Mouse (Mus musculus) stomach, postnatal 0 days (tissue): Measurements from ENCODE around the gene C9. TPM values are rescaled to one million over a fixed set of nuclear protein-coding genes. Genes with fewer than 3 reads are reported as not detected.

Source experiments
- ATAC-seq: fragments of 200-750 bp; cut with Nextera tagmentation; 2 replicates; pipeline ENCODE4 v1.8.0; 2017; ENCODE audit not compliant: low FRiP score, low TSS enrichment
- DNase-seq: peaks from one replicate; pipeline ENCODE4 v3.0.0-alpha.2; 2016; ENCODE audit warnings: low spot score
- H3K27ac ChIP-seq: fragments of 300-500 bp; sonication (generic); replicated peaks from 2 replicates; pipeline ENCODE4 v1.5.1; 2014; ENCODE audit warnings: mild to moderate bottlenecking, control low read depth
- H3K27me3 ChIP-seq: fragments of 300-500 bp; sonication (generic); 2 replicates; pipeline ENCODE4 v1.6.1; 2014; ENCODE audit warnings: low read length; ENCODE audit not compliant: control insufficient read depth, insufficient read depth
- H3K36me3 ChIP-seq: fragments of 300-500 bp; sonication (generic); 2 replicates; pipeline ENCODE4 v1.6.1; 2014; ENCODE audit warnings: low read length, mixed read lengths; ENCODE audit not compliant: control insufficient read depth, insufficient read depth
- H3K4me1 ChIP-seq: fragments of 300-500 bp; sonication (generic); replicated peaks from 2 replicates; pipeline ENCODE4 v1.6.1; 2014; ENCODE audit warnings: antibody characterized with exemption; ENCODE audit not compliant: control insufficient read depth, insufficient read depth
- H3K4me2 ChIP-seq: fragments of 300-500 bp; sonication (generic); replicated peaks from 2 replicates; pipeline ENCODE4 v1.6.1; 2014; ENCODE audit warnings: low read depth, mild to moderate bottlenecking, control low read depth, moderate library complexity
- H3K4me3 ChIP-seq: fragments of 300-500 bp; sonication (generic); 2 replicates; pipeline ENCODE4 v1.5.1; 2014; ENCODE audit warnings: low read depth, low read length, control low read depth
- H3K9ac ChIP-seq: fragments of 300-500 bp; sonication (generic); 2 replicates; pipeline ENCODE4 v1.6.1; 2014; ENCODE audit warnings: mild to moderate bottlenecking, low read length, control low read depth, mixed read lengths
- H3K9me3 ChIP-seq: fragments of 300-500 bp; sonication (generic); 2 replicates; pipeline ENCODE4 v1.6.1; 2016; ENCODE audit warnings: low read length; ENCODE audit not compliant: control insufficient read depth
- CTCF ChIP-seq: IDR thresholded peaks from 2 replicates; pipeline ENCODE4 v1.5.1; 2016; ENCODE audit warnings: antibody characterized with exemption, low read depth, mild to moderate bottlenecking, moderate library complexity
- EP300 ChIP-seq: optimal IDR thresholded peaks from 2 replicates; pipeline ENCODE3; 2016; ENCODE audit warnings: antibody characterized with exemption
- WGBS: fragments of 180-500 bp; shearing (Covaris S2); extraction: QIAGEN DNeasy Blood & Tissue Kit; methylation state at CpG from one replicate; pipeline ENCODE4 v1.1.7; 2014; 5-methylcytosine and 5-hydroxymethylcytosine counted together
- polyA plus RNA-seq: library from polyadenylated mRNA; unstranded; fragments of >200 nt; fragmentation: Nextera tagmentation; extraction: Ambion mirVana; gene quantifications from 2 replicates; pipeline ENCODE4 v1.2.1, GENCODE M21; 2015

C9 gene
- polyA plus RNA-seq, 1 experiment from 2014 or later = not detected

DNA sequence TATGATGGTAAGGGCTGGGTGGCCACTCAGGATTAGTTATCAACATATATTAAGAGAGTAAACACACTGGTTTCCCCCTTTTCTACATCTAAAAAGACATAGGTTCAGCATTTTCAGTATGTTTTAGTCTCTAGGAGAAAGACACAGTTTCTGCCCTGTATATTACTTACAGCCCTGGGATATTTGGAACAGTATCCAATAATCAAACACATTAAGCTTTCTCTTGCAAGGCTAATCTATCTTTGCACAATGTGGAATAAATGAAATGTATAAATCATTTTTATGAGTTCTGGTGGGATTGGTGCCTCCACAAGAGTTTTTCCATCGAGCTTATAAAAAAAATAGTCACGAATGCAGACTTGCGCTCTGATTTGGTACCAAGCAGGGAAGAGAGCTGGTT, 24.3 kb downstream of the C9 start:
- H3K4me2 ChIP-seq = no peak overlapping the region
- no peak for DNase-seq
- no peak for ATAC-seq
- no peak overlapping the region for H3K9ac ChIP-seq
- 62% methylated on average over 3 of the region's 3 CpGs for WGBS
- no peaks in the 10 kb centered on the region for H3K9me3 ChIP-seq
- no peak overlapping the region for H3K4me3 ChIP-seq
- H3K36me3 ChIP-seq = no peaks in the 10 kb centered on the region
- no peaks in the 10 kb centered on the region for H3K4me1 ChIP-seq
- TF ChIP-seq EP300 = no peak
- TF ChIP-seq CTCF = no peak
- no peak overlapping the region for H3K27ac ChIP-seq
- H3K27me3 ChIP-seq = no peaks in the 10 kb centered on the region

DNA sequence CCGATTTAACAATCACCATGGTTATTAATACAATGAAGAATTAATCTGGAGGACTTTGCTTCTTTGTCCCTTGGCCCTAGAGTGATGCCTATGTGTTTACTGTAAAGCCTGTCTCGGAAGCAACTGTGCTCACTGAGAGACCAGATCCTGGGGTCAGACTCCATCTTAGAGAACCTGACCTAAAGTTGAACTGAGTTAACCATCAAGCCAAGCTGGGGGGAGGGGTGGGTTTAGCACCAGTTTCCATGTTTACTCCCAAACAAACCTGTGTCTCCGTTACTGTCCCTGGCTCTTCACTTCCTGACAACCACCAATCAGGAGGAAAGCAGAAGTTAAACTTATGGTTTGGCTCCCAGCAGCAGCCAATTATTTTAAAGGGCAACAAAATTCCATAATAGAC, 38.4 kb downstream of the C9 start:
- TF ChIP-seq EP300 (no peak), CTCF (no peak)
- no peaks in the 10 kb centered on the region for H3K27me3 ChIP-seq
- H3K9me3 ChIP-seq = no peaks in the 10 kb centered on the region
- H3K4me2 ChIP-seq = no peak overlapping the region
- no peaks in the 10 kb centered on the region for H3K4me1 ChIP-seq
- 62% methylated on average over 3 of the region's 3 CpGs for WGBS
- H3K27ac ChIP-seq = no peak overlapping the region
- H3K36me3 ChIP-seq = no peaks in the 10 kb centered on the region
- ATAC-seq (no peak), DNase-seq (no peak)
- no peak overlapping the region for H3K4me3 ChIP-seq
- H3K9ac ChIP-seq = no peak overlapping the region

DNA sequence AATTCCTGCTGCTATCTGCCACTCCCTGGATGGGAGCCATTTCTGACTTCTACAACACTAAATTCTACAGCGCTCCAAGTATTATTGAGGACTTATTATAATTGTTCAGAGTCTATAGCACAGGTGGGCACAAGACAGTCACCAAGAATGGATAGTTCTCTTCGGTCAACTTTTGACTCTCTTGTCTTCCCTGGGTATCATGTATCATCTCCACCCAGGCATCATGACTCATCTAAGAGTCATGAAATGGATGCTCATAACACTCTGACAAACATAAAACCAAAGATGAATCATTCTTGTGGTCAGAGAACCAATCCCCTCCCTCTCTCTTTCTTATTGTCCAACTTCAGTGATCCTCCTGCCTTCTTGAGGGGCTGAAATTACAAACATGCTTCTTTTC, 47.3 kb downstream of the C9 start:
- H3K4me2 ChIP-seq = no peak overlapping the region
- H3K4me3 ChIP-seq = no peak overlapping the region
- DNase-seq (no peak), ATAC-seq (no peak)
- H3K9ac ChIP-seq = no peak overlapping the region
- no peaks in the 10 kb centered on the region for H3K36me3 ChIP-seq
- WGBS = 89% methylated on average over 2 of the region's 2 CpGs
- no peaks in the 10 kb centered on the region for H3K27me3 ChIP-seq
- TF ChIP-seq EP300 = no peak
- TF ChIP-seq CTCF = no peak
- no peak overlapping the region for H3K27ac ChIP-seq
- no peaks in the 10 kb centered on the region for H3K4me1 ChIP-seq
- no peaks in the 10 kb centered on the region for H3K9me3 ChIP-seq

DNA sequence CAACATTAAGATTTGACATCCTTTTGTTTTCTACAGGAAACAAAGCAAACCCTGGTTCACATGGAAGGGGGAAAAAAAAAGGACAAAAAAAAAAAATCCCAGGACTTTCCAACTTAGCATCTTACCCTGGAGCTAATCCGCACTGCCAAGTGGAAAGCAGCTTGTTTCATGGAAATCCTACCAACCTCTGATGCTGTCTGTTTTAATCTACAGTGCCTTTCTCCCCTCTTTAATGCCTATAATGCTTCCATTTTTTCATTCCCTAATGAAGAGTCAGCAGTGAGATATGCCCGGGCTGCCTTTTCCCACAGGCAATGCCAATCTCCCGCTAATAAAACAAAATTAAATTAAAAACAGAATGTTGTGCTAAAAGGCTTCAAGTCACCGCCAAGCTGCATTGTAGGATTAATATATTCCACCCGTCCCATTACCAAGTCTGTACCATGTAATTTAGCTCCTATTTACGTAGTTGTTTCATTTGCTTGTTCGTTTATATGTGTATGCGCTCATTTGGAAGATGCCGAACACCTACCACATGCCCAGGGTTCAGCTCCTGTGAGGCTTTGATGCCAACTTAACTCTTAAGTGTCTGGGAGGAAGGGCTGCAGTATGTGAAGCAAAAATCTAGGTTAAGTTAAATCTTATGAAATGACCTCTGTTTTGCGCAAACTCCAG, 53.4 kb downstream of the C9 start:
- WGBS = 83% methylated on average over 10 of the region's 10 CpGs
- Histone ChIP-seq H3K9ac (no peak overlapping the region), H3K4me2 (no peak overlapping the region), H3K27ac (no peak overlapping the region), H3K36me3 (no peaks in the 10 kb centered on the region), H3K4me1 (no peaks in the 10 kb centered on the region), H3K9me3 (no peaks in the 10 kb centered on the region), H3K27me3 (no peaks in the 10 kb centered on the region), H3K4me3 (no peak overlapping the region)
- TF ChIP-seq CTCF = no peak
- TF ChIP-seq EP300 = no peak
- ATAC-seq = no peak
- no peak for DNase-seq

DNA sequence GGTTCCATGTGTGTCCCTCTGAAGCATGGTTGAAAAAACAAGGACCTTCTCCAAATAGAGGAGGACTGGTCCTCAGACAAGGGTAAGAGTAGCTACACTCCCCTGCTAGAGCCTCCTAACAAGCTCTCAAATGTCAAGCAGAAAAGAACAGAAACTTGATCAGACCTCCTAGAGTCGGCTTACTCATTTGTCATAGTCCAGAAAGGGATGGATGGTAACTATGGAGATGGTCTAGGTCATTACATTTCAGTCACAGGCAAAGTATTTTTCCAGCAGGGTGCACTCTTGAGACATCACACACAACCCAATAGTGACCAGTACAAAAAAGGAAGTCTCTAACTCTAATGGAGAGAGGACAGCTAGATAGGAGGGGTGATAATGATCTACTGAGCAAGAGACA, 55.7 kb downstream of the C9 start:
- DNase-seq = no peak
- Histone ChIP-seq H3K36me3 (no peaks in the 10 kb centered on the region), H3K4me1 (no peaks in the 10 kb centered on the region), H3K27me3 (no peaks in the 10 kb centered on the region), H3K9me3 (no peaks in the 10 kb centered on the region), H3K4me2 (no peak overlapping the region), H3K4me3 (no peak overlapping the region), H3K9ac (no peak overlapping the region), H3K27ac (no peak overlapping the region)
- no peak for ATAC-seq
- WGBS = 23% methylated on average over 1 of the region's 1 CpGs
- TF ChIP-seq EP300 = no peak
- TF ChIP-seq CTCF = peak; percentile 56

DNA sequence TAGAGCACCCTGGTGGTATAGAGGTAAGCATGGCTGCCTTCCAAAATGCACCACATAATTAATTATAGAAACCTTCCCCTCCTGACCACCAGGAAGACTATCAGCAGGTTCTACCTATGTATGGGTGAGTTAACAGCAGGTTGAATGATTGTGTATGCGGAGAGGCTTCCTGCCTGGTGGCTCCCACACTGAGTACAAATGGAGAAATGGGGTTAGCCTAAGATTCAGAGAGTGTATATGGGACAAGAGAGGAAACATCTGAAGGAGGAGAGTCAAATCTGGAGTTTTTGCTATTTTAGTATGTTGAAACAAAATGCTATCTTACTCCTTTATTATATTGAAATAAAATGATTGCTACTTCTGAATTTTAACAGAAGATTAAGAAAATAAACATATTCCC, 72.4 kb downstream of the C9 start:
- no peak overlapping the region for H3K9ac ChIP-seq
- no peak overlapping the region for H3K4me3 ChIP-seq
- no peak for ATAC-seq
- H3K27me3 ChIP-seq = no peaks in the 10 kb centered on the region
- no peak for DNase-seq
- H3K4me2 ChIP-seq = no peak overlapping the region
- WGBS = 95% methylated on average over 1 of the region's 1 CpGs
- H3K27ac ChIP-seq = no peak overlapping the region
- no peaks in the 10 kb centered on the region for H3K36me3 ChIP-seq
- H3K4me1 ChIP-seq = no peaks in the 10 kb centered on the region
- TF ChIP-seq EP300 (no peak), CTCF (no peak)
- H3K9me3 ChIP-seq = no peaks in the 10 kb centered on the region
